ENCODE assay signal across 25 mouse cellular contexts in the genomic region with DNA sequence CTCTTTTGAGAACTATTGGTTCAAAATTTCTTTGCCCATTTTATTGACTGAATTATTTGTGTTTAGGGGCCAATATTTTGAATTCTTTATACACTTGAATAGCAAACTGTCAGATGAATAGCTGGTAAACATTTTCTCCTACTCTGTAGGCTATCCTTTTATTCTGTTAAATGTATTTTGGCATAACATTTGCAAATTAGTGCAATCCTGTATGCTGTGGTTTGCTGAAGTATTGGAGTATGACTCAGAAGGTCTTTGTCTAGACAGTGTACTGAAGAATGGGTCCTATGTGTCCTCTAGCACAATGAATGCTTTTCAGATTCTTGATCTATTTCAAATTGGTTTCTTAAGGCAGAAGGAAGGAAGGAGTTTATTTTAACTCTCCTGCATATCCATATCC. TPM values are rescaled to one million over a fixed set of nuclear protein-coding genes. Genes with fewer than 3 reads are reported as not detected.
DNase-seq lines count a peak whose midpoint lies in the region; ATAC-seq and TF ChIP-seq lines count a peak whose summit lies in the region.
"Had no signal": no experiment of that assay in that cellular context is flagged by ENCODE, and none has a peak within 500 bp of the region (broad histone marks: within the 10 kb centered on the region; RNA-seq: fewer than 3 reads in every experiment).

No protein-coding gene starts in this region.

- no peaks in the 10 kb centered on the region for H3K27me3 ChIP-seq in C2C12 (ENCODE audit: control insufficient read depth, insufficient read depth, insufficient read length)
- no peaks in the 10 kb centered on the region for H3K27me3 ChIP-seq in myocyte (ENCODE audit: control insufficient read depth, insufficient read depth, insufficient read length)
- H3K27me3 ChIP-seq in hindbrain, embryonic 11.5 days (ENCODE audit: control insufficient read depth, insufficient read depth, low read length) = no peaks in the 10 kb centered on the region
- no peaks in the 10 kb centered on the region for H3K27me3 ChIP-seq in intestine, embryonic 15.5 days (replicated peaks)
- H3K27me3 ChIP-seq: embryonic facial prominence, embryonic 12.5 days; forebrain, embryonic 13.5 days; forebrain, embryonic 15.5 days had no signal

- peak overlapping the region; percentile 100 for H3K27ac ChIP-seq in embryonic fibroblast, embryonic 13.5 days (ENCODE audit: insufficient read depth, low read length)
- no peak overlapping the region for H3K27ac ChIP-seq in hindbrain, embryonic 11.5 days (ENCODE audit: low read depth, low read length)
- H3K27ac ChIP-seq in intestine, embryonic 15.5 days = no peak overlapping the region
- H3K27ac ChIP-seq: embryonic facial prominence, embryonic 10.5 days; embryonic facial prominence, embryonic 12.5 days; forebrain, embryonic 13.5 days; forebrain, embryonic 15.5 days had no signal

- no peaks in the 10 kb centered on the region for H3K79me3 ChIP-seq in C2C12 (ENCODE audit: low read depth)

- peak; percentile 48 for DNase-seq in NIH3T3 (ENCODE audit: low read depth)
- no peak for DNase-seq in cerebellum, postnatal 4 days (ENCODE audit: low spot score in 2 of 2)
- no peak for DNase-seq in cerebellum, postnatal 14 days
- no peak for DNase-seq in hindbrain, embryonic 11.5 days (ENCODE audit: low spot score)
- DNase-seq: adrenal gland, adult 2 months; adrenal gland, postnatal 10 days; adrenal gland, postnatal 25 days; B cell, adult 2 months; cerebellum, adult 11-12 months; cerebellum, adult 2 months; cerebellum, adult 9-10 months; cerebellum, postnatal 10 days; cerebellum, postnatal 36 days; forebrain, postnatal 0 days had no signal

- no peaks in the 10 kb centered on the region for H3K9me3 ChIP-seq in hindbrain, embryonic 11.5 days (ENCODE audit: control insufficient read depth, low read length)
- no peaks in the 10 kb centered on the region for H3K9me3 ChIP-seq in intestine, embryonic 15.5 days
- H3K9me3 ChIP-seq: embryonic facial prominence, embryonic 10.5 days; embryonic facial prominence, embryonic 12.5 days; forebrain, embryonic 13.5 days; forebrain, embryonic 15.5 days had no signal

- H3ac ChIP-seq in C2C12 (ENCODE audit: control insufficient read depth, insufficient read length, low read depth) = no peak overlapping the region
- H3ac ChIP-seq in myocyte (ENCODE audit: control insufficient read depth, insufficient read length) = no peak overlapping the region

- no peak overlapping the region for H3K9ac ChIP-seq in hindbrain, embryonic 11.5 days (ENCODE audit: low read depth, low read length)
- no peak overlapping the region for H3K9ac ChIP-seq in intestine, embryonic 15.5 days
- H3K9ac ChIP-seq: embryonic facial prominence, embryonic 12.5 days; forebrain, embryonic 13.5 days; forebrain, embryonic 15.5 days; forebrain, postnatal 0 days had no signal

- no peak for ATAC-seq in hindbrain, embryonic 11.5 days (ENCODE audit: low FRiP score)
- no peak for ATAC-seq in intestine, embryonic 15.5 days
- ATAC-seq: forebrain, embryonic 13.5 days; forebrain, embryonic 15.5 days; forebrain, postnatal 0 days had no signal

- peaks cover 14% of the 10 kb centered on the region for H3K4me1 ChIP-seq in embryonic fibroblast, embryonic 13.5 days (ENCODE audit: control insufficient read depth, insufficient read depth, low read length)
- H3K4me1 ChIP-seq in hindbrain, embryonic 11.5 days (replicated peaks; ENCODE audit: control insufficient read depth, insufficient read depth, low read length) = no peaks in the 10 kb centered on the region
- H3K4me1 ChIP-seq in intestine, embryonic 15.5 days (replicated peaks) = no peaks in the 10 kb centered on the region
- H3K4me1 ChIP-seq: embryonic facial prominence, embryonic 10.5 days; embryonic facial prominence, embryonic 12.5 days; forebrain, embryonic 13.5 days; forebrain, embryonic 15.5 days had no signal

- H3K79me2 ChIP-seq in C2C12 (ENCODE audit: control insufficient read depth, insufficient read depth) (no peaks in the 10 kb centered on the region), myocyte (ENCODE audit: control insufficient read depth, insufficient read depth) (no peaks in the 10 kb centered on the region)

- H3K36me3 ChIP-seq in C2C12 (ENCODE audit: control insufficient read depth, insufficient read depth) (no peaks in the 10 kb centered on the region), myocyte (ENCODE audit: control insufficient read depth, insufficient read depth) (no peaks in the 10 kb centered on the region)
- no peaks in the 10 kb centered on the region for H3K36me3 ChIP-seq in hindbrain, embryonic 11.5 days (ENCODE audit: control insufficient read depth, insufficient read depth, low read length)
- H3K36me3 ChIP-seq in intestine, embryonic 15.5 days = no peaks in the 10 kb centered on the region
- H3K36me3 ChIP-seq: embryonic facial prominence, embryonic 10.5 days; embryonic facial prominence, embryonic 12.5 days; forebrain, embryonic 15.5 days had no signal

- TF ChIP-seq CTCF in C2C12 (IDR thresholded peaks at IDR 0.05; ENCODE audit: control insufficient read depth, insufficient read depth, insufficient read length) = no peak
- TF ChIP-seq CTCF in embryonic fibroblast, embryonic 13.5 days (IDR thresholded peaks at IDR 0.05; ENCODE audit: borderline replicate concordance, insufficient read depth, low read length) = no peak

- peak overlapping the region; percentile 65 for H3K4me2 ChIP-seq in myocyte (ENCODE audit: low read depth)
- H3K4me2 ChIP-seq in hindbrain, embryonic 11.5 days (replicated peaks; ENCODE audit: low read depth, low read length) = no peak overlapping the region
- H3K4me2 ChIP-seq in intestine, embryonic 15.5 days (replicated peaks) = no peak overlapping the region
- H3K4me2 ChIP-seq: embryonic facial prominence, embryonic 12.5 days; forebrain, embryonic 13.5 days; forebrain, embryonic 15.5 days had no signal

- TF ChIP-seq POLR2A in embryonic fibroblast, embryonic 13.5 days (IDR thresholded peaks at IDR 0.05; ENCODE audit: low read depth, low read length) = no peak
- no peak for TF ChIP-seq POLR2A in myocyte (IDR thresholded peaks at IDR 0.05; ENCODE audit: insufficient read length, low read depth)

- H3K4me3 ChIP-seq in C2C12 (ENCODE audit: insufficient read depth, poor library complexity, severe bottlenecking) (no peak overlapping the region), myocyte (no peak overlapping the region)
- no peak overlapping the region for H3K4me3 ChIP-seq in embryonic fibroblast, embryonic 13.5 days (ENCODE audit: insufficient read depth, low read length)
- H3K4me3 ChIP-seq in hindbrain, embryonic 11.5 days (ENCODE audit: low read depth, low read length) = no peak overlapping the region
- H3K4me3 ChIP-seq in intestine, embryonic 15.5 days (replicated peaks) = no peak overlapping the region
- H3K4me3 ChIP-seq: embryonic facial prominence, embryonic 10.5 days; embryonic facial prominence, embryonic 12.5 days; erythroblast, embryonic 14.5 days; forebrain, embryonic 13.5 days; forebrain, embryonic 15.5 days had no signal

TF ChIP-seq in C2C12, 6 proteins besides CTCF, POLR2A, EP300 and RAD21:
- peak; percentile 44 for TF ChIP-seq CEBPB (IDR thresholded peaks at IDR 0.05; ENCODE audit: low read depth)
- TF ChIP-seq MYOD1 (IDR thresholded peaks at IDR 0.05; ENCODE audit: control insufficient read depth, insufficient read length, low read depth) = no peak

TF ChIP-seq in myocyte, 11 proteins besides CTCF, POLR2A, EP300 and RAD21:
- TF ChIP-seq TCF3 (IDR thresholded peaks at IDR 0.05; ENCODE audit: insufficient read length, low read depth) (no peak), CEBPB (IDR thresholded peaks at IDR 0.05; ENCODE audit: insufficient read depth, poor library complexity, severe bottlenecking) (peak; percentile 72; the same call in 1 of the 2 replicates)

RNA-seq across cellular contexts. Expression of a gene that starts 2.4 kb away (rescaled TPM):
- polyA plus RNA-seq in C2C12 (2012; fragmentation: generic; extraction: Trizol) (0.30 TPM), myocyte (2012; fragmentation: generic; extraction: Trizol) (0.47 TPM)
- 0.74 and 3.2 TPM in 2 replicates for polyA plus RNA-seq in embryonic fibroblast, embryonic 13.5 days (2011; ENCODE audit: insufficient read length, low read depth, missing spikeins)
- 0.05 and 0.10 TPM in 2 replicates for polyA plus RNA-seq in hindbrain, embryonic 11.5 days (2014; fragmentation: Nextera tagmentation; extraction: Ambion mirVana)
- polyA plus RNA-seq in intestine, embryonic 15.5 days (2015; fragmentation: Nextera tagmentation; extraction: Ambion mirVana) = not detected in 2 replicates
- polyA plus RNA-seq: adrenal gland, adult 2 months; embryonic facial prominence, embryonic 10.5 days; embryonic facial prominence, embryonic 14.5 days; erythroblast, embryonic 14.5 days; forebrain, embryonic 11.5 days; forebrain, embryonic 13.5 days had no signal

RNA-seq across cellular contexts. Expression of a gene that starts 35.6 kb away (rescaled TPM):
- polyA plus RNA-seq in C2C12 (2012; fragmentation: generic; extraction: Trizol) (3.3 TPM), myocyte (2012; fragmentation: generic; extraction: Trizol) (4.7 TPM)
- polyA plus RNA-seq in embryonic fibroblast, embryonic 13.5 days (2011; ENCODE audit: insufficient read length, low read depth, missing spikeins) = 21.5 and 29.0 TPM in 2 replicates
- 20.1 and 20.5 TPM in 2 replicates for polyA plus RNA-seq in hindbrain, embryonic 11.5 days (2014; fragmentation: Nextera tagmentation; extraction: Ambion mirVana)
- polyA plus RNA-seq in intestine, embryonic 15.5 days (2015; fragmentation: Nextera tagmentation; extraction: Ambion mirVana) = 17.3 and 18.8 TPM in 2 replicates
- polyA plus RNA-seq: erythroblast, embryonic 14.5 days had no signal

RNA-seq across cellular contexts. Expression of a gene that starts 35.7 kb away (rescaled TPM):
- 0.11 TPM for polyA plus RNA-seq in C2C12 (2012; fragmentation: generic; extraction: Trizol)
- 1.1 and 1.3 TPM in 2 replicates for polyA plus RNA-seq in embryonic fibroblast, embryonic 13.5 days (2011; ENCODE audit: insufficient read length, low read depth, missing spikeins)
- polyA plus RNA-seq in myocyte (2012; fragmentation: generic; extraction: Trizol) = 0.28 TPM
- 1.4 and 1.5 TPM in 2 replicates for polyA plus RNA-seq in hindbrain, embryonic 11.5 days (2014; fragmentation: Nextera tagmentation; extraction: Ambion mirVana)
- polyA plus RNA-seq in intestine, embryonic 15.5 days (2015; fragmentation: Nextera tagmentation; extraction: Ambion mirVana) = 0.78 and 1.1 TPM in 2 replicates
- polyA plus RNA-seq: erythroblast, embryonic 14.5 days had no signal
